Mouse (Mus musculus) hindbrain, embryonic 16.5 days (tissue): ENCODE data around the gene Cnn1. TPM values are rescaled to one million over a fixed set of nuclear protein-coding genes. Genes with fewer than 3 reads are reported as not detected.

Source experiments
- ATAC-seq: fragments of 200-750 bp; cut with Nextera tagmentation; 2 replicates; pipeline ENCODE4 v1.8.0; 2017; ENCODE audit warnings: moderate TSS enrichment, moderate library complexity
- H3K27ac ChIP-seq: fragments of 300-500 bp; sonication (generic); 2 replicates; pipeline ENCODE4 v1.5.1; 2014; ENCODE audit warnings: low read depth, mild to moderate bottlenecking, control low read depth, low read length, moderate library complexity
- H3K27me3 ChIP-seq: fragments of 300-500 bp; sonication (generic); replicated peaks from 2 replicates; pipeline ENCODE4 v1.6.1; 2014; ENCODE audit warnings: low read length; ENCODE audit not compliant: control insufficient read depth, insufficient read depth
- H3K36me3 ChIP-seq: fragments of 300-500 bp; sonication (generic); 2 replicates; pipeline ENCODE4 v1.6.1; 2014; ENCODE audit warnings: mild to moderate bottlenecking, low read length, moderate library complexity, mixed read lengths; ENCODE audit not compliant: control insufficient read depth, insufficient read depth
- H3K4me1 ChIP-seq: fragments of 300-500 bp; sonication (generic); 2 replicates; pipeline ENCODE4 v1.6.1; 2014; ENCODE audit warnings: low read depth, low read length; ENCODE audit not compliant: control insufficient read depth, insufficient read depth
- H3K4me2 ChIP-seq: fragments of 300-500 bp; sonication (generic); 2 replicates; pipeline ENCODE4 v1.6.1; 2014; ENCODE audit warnings: mild to moderate bottlenecking, low read length, control low read depth, moderate library complexity
- H3K4me3 ChIP-seq: fragments of 300-500 bp; sonication (generic); 2 replicates; pipeline ENCODE4 v1.5.1; 2014; ENCODE audit warnings: mild to moderate bottlenecking, low read length, control low read depth, moderate library complexity
- H3K9ac ChIP-seq: fragments of 300-500 bp; sonication (generic); 2 replicates; pipeline ENCODE4 v1.6.1; 2014; ENCODE audit warnings: low read depth, mild to moderate bottlenecking, control low read depth, low read length, moderate library complexity
- H3K9me3 ChIP-seq: fragments of 300-500 bp; sonication (generic); 2 replicates; pipeline ENCODE4 v1.6.1; 2014; ENCODE audit warnings: mild to moderate bottlenecking, low read length, moderate library complexity; ENCODE audit not compliant: control insufficient read depth
- WGBS: fragments of 180-500 bp; shearing (Covaris S2); extraction: QIAGEN DNeasy Blood & Tissue Kit; methylation state at CpG from one replicate; pipeline ENCODE4 v1.1.7; 2014; 5-methylcytosine and 5-hydroxymethylcytosine counted together
- polyA plus RNA-seq: library from polyadenylated mRNA; unstranded; fragments of >200 nt; fragmentation: Nextera tagmentation; extraction: Ambion mirVana; gene quantifications from 2 replicates; pipeline ENCODE4 v1.2.1, GENCODE M21; 2015

Gene Cnn1
- polyA plus RNA-seq, 1 experiment from 2014 or later = 0.93 TPM

GRCm38 (mm10) chr9:22087034-22087618 is 11.9 kb upstream of the Cnn1 start:
- no peak for ATAC-seq
- Histone ChIP-seq H3K27me3 (no peaks in the 10 kb centered on the region), H3K4me2 (no peak overlapping the region), H3K27ac (no peak overlapping the region), H3K9me3 (no peaks in the 10 kb centered on the region), H3K4me1 (peaks cover 9% of the 10 kb centered on the region), H3K9ac (no peak overlapping the region), H3K36me3 (no peaks in the 10 kb centered on the region), H3K4me3 (no peak overlapping the region)
- WGBS = 75% methylated on average over 2 of the region's 2 CpGs

- Histone ChIP-seq H3K27me3 (no peaks in the 10 kb centered on the region), H3K36me3 (no peaks in the 10 kb centered on the region), H3K9ac (no peak overlapping the region), H3K4me3 (no peak overlapping the region), H3K4me1 (peaks cover 9% of the 10 kb centered on the region), H3K27ac (no peak overlapping the region), H3K9me3 (no peaks in the 10 kb centered on the region), H3K4me2 (no peak overlapping the region)
- ATAC-seq = no peak
- 99% methylated on average over 7 of the region's 7 CpGs for WGBS
These were observed 9.7 kb upstream of the Cnn1 start for GRCm38 (mm10) chr9:22089281-22089680.

GRCm38 (mm10) chr9:22089986-22090385 is 9.0 kb upstream of the Cnn1 start:
- H3K4me3 ChIP-seq = no peak overlapping the region
- H3K27me3 ChIP-seq = no peaks in the 10 kb centered on the region
- no peak overlapping the region for H3K27ac ChIP-seq
- H3K9me3 ChIP-seq = no peaks in the 10 kb centered on the region
- no peaks in the 10 kb centered on the region for H3K36me3 ChIP-seq
- no peak for ATAC-seq
- H3K9ac ChIP-seq = no peak overlapping the region
- WGBS = 83% methylated on average over 7 of the region's 7 CpGs
- no peak overlapping the region for H3K4me2 ChIP-seq
- peaks cover 5% of the 10 kb centered on the region for H3K4me1 ChIP-seq

- H3K27me3 ChIP-seq = no peaks in the 10 kb centered on the region; the same call in 1 of the 2 replicates
- H3K9ac ChIP-seq = no peak overlapping the region
- no peak overlapping the region for H3K4me2 ChIP-seq
- peaks cover 4% of the 10 kb centered on the region for H3K4me1 ChIP-seq
- no peak overlapping the region for H3K27ac ChIP-seq
- 91% methylated on average over 6 of the region's 6 CpGs for WGBS
- no peak overlapping the region for H3K4me3 ChIP-seq
- H3K36me3 ChIP-seq = no peaks in the 10 kb centered on the region
- ATAC-seq = no peak
- no peaks in the 10 kb centered on the region for H3K9me3 ChIP-seq
These were observed 6.3 kb upstream of the Cnn1 start for GRCm38 (mm10) chr9:22092746-22093145.

GRCm38 (mm10) chr9:22095854-22096307 is 3.1 kb upstream of the Cnn1 start:
- peak overlapping the region; percentile 58 for H3K4me2 ChIP-seq
- WGBS = 3% methylated on average over 24 of the region's 24 CpGs
- peak overlapping the region; percentile 39 for H3K4me3 ChIP-seq
- no peak overlapping the region for H3K27ac ChIP-seq
- ATAC-seq = peak; percentile 76
- H3K4me1 ChIP-seq = peaks cover 4% of the 10 kb centered on the region
- peak overlapping the region; percentile 61 for H3K9ac ChIP-seq
- peaks cover 21% of the 10 kb centered on the region for H3K27me3 ChIP-seq
- H3K36me3 ChIP-seq = no peaks in the 10 kb centered on the region
- no peaks in the 10 kb centered on the region for H3K9me3 ChIP-seq

GRCm38 (mm10) chr9:22099922-22100321 is 906 bp downstream of the Cnn1 start:
- H3K27ac ChIP-seq = no peak overlapping the region
- no peak overlapping the region for H3K9ac ChIP-seq
- no peaks in the 10 kb centered on the region for H3K36me3 ChIP-seq
- peaks cover 24% of the 10 kb centered on the region for H3K27me3 ChIP-seq
- no peaks in the 10 kb centered on the region for H3K9me3 ChIP-seq
- no peak overlapping the region for H3K4me2 ChIP-seq
- H3K4me3 ChIP-seq = no peak overlapping the region
- H3K4me1 ChIP-seq = peaks cover 4% of the 10 kb centered on the region
- WGBS = 2% methylated on average over 18 of the region's 18 CpGs
- no peak for ATAC-seq

- Histone ChIP-seq H3K4me3 (no peak overlapping the region), H3K4me2 (no peak overlapping the region), H3K27ac (no peak overlapping the region), H3K9ac (no peak overlapping the region; the same call in 1 of the 2 replicates), H3K9me3 (no peaks in the 10 kb centered on the region), H3K27me3 (no peaks in the 10 kb centered on the region), H3K36me3 (peaks cover 21% of the 10 kb centered on the region), H3K4me1 (no peaks in the 10 kb centered on the region)
- 91% methylated on average over 9 of the region's 9 CpGs for WGBS
- ATAC-seq = no peak
These were observed 9.2 kb downstream of the Cnn1 start for GRCm38 (mm10) chr9:22108194-22108593.

- peak overlapping the region; percentile 89 for H3K4me2 ChIP-seq
- peaks cover 22% of the 10 kb centered on the region for H3K36me3 ChIP-seq
- peak overlapping the region; percentile 91 for H3K4me3 ChIP-seq
- H3K9ac ChIP-seq = peak overlapping the region; percentile 88
- no peaks in the 10 kb centered on the region for H3K9me3 ChIP-seq
- no peak for ATAC-seq
- WGBS = 83% methylated on average over 4 of the region's 4 CpGs
- H3K27me3 ChIP-seq = no peaks in the 10 kb centered on the region
- H3K4me1 ChIP-seq = peaks cover 16% of the 10 kb centered on the region
- no peak overlapping the region for H3K27ac ChIP-seq
These were observed 16.6 kb downstream of the Cnn1 start for GRCm38 (mm10) chr9:22115635-22116034.

- Histone ChIP-seq H3K4me1 (peaks cover 16% of the 10 kb centered on the region), H3K27ac (no peak overlapping the region; the same call in 1 of the 2 replicates), H3K4me3 (peak overlapping the region; percentile 91), H3K27me3 (no peaks in the 10 kb centered on the region), H3K4me2 (peak overlapping the region; percentile 89), H3K9ac (peak overlapping the region; percentile 88), H3K9me3 (no peaks in the 10 kb centered on the region), H3K36me3 (peaks cover 22% of the 10 kb centered on the region)
- ATAC-seq = no peak
- 10% methylated on average over 15 of the region's 15 CpGs for WGBS
These were observed 17.1 kb downstream of the Cnn1 start for GRCm38 (mm10) chr9:22116086-22116485.
